Mouse (Mus musculus): ENCODE measurements around the gene Tmem131l.

GRCm38 (mm10) chr3:84004330-84005090, 35.5 kb downstream of the Tmem131l start:
- TF ChIP-seq CTCF (IDR thresholded peaks at IDR 0.05) = no peak
- no peak for TF ChIP-seq EP300 (IDR thresholded peaks at IDR 0.05)

All from lung, postnatal 0 days (tissue).